Mouse (Mus musculus): ENCODE results near the gene Ucp1.

Gene Ucp1

DNA sequence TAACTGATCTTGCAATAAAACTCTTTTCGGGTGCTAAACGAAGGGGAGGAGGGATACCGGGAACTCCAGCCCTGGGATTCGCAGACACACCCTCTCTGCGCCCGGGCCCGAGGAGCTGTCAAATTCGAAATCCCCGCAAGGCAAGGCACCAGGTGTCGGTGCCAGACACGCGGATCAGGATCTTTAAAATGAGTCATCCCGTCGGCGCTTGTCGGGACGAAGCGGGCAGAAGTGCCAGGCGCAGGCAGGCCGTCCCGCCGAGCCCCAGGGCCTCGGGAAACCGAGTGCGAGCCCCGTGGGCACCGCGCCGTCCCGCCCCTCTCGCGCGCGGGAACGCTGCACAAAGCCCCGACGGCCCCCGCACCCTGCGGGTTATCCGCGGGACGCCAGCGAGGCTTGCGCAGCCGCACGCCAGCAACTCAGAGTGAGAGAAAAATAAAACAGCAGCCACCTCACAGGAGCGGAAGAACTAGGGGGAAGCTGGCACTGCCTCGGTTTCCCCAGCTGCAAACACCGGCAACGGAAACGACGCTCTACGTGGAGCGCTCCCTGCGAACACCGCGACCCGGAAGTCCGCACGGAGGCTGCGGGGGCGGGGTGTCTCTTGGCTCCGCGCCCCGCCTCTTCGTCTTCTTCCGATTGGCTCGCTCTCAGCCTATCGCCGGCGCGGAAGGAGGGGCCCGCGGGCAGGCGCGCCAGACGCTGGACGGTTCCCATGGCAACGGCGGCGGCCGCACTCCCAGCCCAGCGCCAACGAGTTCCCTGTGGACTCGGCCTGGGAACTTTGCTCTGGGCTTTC is 41.9 kb downstream of the Ucp1 start, which contains the start of gene Elmod2:
TSS of gene Elmod2 (minus strand) at position 588 of the 799 bp plus-strand sequence.
- DNase-seq (ENCODE audit: low read depth, low spot score) = peak; percentile 97

DNA sequence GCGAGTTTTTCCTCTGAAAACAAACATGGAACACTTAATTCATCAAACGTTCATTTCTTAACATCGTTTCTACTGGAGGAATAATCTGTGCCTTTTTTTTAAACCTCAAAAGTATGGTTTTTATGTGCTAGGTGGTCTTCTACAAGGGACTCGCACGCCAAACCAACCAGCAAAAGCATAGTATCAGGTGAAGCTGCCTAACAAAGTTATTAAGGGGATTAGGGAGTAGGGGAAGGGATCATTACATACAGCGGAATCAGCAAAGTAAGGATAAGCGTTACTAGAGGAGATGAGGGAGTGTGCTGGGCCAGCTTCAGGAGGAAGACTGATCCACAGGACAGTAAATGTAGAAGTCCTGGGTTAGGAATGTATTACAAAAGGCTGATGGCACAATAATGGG is 42.7 kb downstream of the Ucp1 start:
- no peak for DNase-seq (ENCODE audit: low read depth, low spot score)

DNA sequence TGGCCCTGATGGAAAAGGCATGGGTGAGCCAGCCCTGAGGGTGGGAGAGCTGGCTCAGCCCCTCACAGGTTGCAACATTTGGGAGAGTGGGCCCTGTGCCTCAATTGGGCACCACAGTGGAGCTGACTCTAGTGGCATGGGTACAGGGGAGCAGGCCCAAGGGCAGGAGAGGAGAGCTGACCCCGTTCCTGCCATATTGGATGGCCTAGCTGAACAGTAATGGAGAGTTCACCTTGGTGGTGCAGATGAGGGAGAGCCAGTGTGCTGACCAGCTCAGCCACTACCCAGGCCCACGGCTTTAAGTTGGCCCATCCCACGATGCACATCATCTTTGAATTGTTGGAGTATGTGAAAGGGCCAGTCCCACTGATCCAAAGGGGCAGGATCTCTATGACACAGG is 51.9 kb downstream of the Ucp1 start:
- DNase-seq (ENCODE audit: low read depth, low spot score) = no peak

DNA sequence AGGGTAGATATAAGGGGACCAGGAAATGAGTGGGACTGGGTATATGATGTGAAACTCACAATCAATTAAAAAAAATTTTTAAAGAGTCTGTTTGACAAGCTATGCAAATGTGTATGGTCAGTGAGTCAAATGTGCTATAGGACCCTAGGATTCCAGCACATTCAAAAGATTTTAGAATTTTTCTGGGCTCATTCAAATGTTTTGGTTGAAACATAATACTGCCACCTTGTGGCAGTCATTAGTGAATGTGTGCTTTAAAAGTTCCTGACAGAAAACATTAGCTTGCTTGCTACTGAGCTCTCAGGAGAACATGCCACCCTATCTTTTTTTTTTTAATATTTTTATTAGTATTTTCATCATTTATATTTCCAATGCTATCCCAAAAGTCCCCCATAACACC is 52.5 kb downstream of the Ucp1 start:
- DNase-seq (ENCODE audit: low read depth, low spot score) = peak; percentile 18

Data from CD4-positive helper T cell, adult 2 months (primary cell).